Mouse (Mus musculus) T-cell, adult 66 days (primary cell): Measurements from ENCODE around the gene Gpr146. TPM values are rescaled to one million over a fixed set of nuclear protein-coding genes. Genes with fewer than 3 reads are reported as not detected.

Source experiments
- total RNA-seq, 2 experiments: library from RNA; stranded (reverse); gene quantifications; 3 replicates in 1 of 2; 4 replicates in 1 of 2; pipeline ENCODE4 v1.2.4; 2023

The Gpr146 gene
- 10 to 100 TPM; 38.0 to 41.7 TPM for total RNA-seq

DNA sequence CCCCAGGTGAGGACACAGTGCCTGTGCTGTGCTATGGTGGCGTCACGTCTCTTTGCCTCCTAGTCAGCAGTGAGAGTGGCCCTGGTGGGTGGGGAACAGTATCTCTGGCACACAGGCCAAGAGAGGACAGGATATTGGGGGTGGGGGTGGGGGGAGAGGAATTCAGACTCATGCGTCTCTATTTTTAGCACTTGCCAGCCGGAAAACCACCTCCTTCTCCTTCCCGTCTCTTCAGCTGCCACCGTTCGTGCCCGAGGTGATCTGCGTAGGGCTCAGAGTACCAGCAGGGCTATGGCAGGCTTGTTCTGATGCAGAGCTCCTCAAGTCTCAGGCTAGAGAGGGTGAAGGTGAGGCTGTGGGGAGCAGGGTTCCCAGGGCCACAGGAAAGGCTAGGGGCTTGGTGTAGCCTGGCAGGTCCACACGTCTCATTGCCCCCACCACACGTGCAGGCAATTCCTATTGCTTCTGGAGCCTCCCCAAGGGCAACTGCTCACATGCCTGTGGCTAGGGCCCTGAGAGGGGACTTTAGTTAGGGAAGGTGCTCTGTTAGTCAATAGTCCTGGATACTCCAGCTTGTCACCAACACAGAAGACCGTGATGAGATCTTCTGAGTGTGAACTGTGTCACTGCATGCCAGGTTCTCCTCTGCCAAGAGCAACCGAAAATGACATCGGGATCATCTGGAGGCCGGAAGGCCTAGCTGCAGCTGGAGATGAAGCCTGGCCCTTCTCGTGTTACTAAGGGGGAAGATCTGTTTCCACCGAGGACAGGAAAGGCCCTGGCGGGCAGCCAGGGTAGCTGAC is at the start of gene Gpr146:
Gene Gpr146 (plus strand): TSS at position 230 of the 803 bp plus-strand sequence.

DNA sequence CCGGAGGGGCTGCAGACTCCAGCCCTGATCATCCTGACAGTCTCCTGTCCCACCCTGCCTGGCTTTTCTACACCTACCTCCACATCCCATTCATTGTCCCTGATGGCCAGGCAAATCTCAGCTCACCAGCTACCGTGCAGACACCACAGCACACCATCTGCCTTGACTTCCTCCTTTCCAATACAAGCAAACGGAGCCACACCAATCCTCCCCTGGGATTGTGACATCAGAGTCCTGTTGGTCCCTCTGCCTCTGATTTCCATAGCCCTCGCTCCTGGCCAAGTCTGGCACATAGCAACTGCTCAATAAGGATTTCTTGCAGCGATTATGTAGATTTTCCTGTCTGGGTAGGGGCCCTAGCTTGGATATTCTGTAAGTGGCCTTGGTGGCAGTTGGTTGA is 26.4 kb upstream of the Gpr146 start, which contains the start of gene Cox19:
Gene Cox19 (minus strand): TSS at position 285 of the 400 bp plus-strand sequence.

DNA sequence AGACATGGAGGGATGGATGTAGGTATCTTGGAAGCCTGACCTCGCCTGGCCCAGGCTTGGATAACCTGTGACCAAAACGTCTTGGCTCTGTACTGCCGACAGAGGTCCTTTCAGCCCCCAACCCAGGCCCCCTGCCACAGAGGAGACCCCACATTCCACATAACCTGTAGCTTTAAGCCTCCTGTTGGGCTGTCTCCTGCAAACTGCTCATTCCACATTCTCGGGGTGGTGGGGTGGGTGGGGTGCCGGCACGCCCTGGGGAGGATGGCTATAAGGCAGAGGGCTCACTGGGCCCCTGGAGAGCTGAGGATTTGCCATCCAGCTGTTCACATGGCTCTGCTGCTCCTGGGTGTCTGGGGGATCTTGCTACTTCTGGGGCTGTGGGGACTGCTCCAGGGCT is 25.2 kb upstream of the Gpr146 start, which contains the start of gene Cyp2w1:
Gene Cyp2w1 (plus strand): TSS at position 301 of the 400 bp plus-strand sequence.

DNA sequence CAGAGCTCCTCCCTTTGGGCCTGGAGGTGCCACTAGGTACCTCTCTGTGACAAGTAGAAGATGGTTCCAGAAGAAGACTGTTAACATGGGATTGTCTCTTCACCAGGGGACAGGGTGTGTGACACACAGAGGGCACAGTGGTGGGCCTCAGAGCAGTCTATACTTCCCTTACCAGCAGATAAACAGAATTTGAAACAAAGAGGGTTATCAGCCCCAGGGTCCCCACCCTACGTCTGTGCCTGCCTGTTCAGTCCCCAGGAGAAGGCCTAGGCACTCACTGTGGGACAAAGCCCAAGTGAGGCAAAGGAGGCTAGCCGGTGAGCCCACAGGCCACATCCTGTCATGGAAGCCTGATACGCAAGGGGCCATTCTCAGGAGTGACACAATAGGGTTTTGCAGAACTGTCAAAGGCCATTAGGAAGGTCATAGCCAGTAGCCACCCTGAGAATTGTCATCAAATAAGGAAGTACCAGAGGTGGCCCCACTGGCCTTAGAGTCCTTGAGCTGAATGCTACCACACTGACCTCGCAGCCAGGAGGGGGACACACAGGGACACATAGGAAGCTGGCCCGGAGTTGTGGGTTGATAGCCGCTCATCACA is 27.4 kb downstream of the Gpr146 start, which contains the start of gene C130050O18Rik:
Gene C130050O18Rik (plus strand): TSS at position 480 of the 601 bp plus-strand sequence.

DNA sequence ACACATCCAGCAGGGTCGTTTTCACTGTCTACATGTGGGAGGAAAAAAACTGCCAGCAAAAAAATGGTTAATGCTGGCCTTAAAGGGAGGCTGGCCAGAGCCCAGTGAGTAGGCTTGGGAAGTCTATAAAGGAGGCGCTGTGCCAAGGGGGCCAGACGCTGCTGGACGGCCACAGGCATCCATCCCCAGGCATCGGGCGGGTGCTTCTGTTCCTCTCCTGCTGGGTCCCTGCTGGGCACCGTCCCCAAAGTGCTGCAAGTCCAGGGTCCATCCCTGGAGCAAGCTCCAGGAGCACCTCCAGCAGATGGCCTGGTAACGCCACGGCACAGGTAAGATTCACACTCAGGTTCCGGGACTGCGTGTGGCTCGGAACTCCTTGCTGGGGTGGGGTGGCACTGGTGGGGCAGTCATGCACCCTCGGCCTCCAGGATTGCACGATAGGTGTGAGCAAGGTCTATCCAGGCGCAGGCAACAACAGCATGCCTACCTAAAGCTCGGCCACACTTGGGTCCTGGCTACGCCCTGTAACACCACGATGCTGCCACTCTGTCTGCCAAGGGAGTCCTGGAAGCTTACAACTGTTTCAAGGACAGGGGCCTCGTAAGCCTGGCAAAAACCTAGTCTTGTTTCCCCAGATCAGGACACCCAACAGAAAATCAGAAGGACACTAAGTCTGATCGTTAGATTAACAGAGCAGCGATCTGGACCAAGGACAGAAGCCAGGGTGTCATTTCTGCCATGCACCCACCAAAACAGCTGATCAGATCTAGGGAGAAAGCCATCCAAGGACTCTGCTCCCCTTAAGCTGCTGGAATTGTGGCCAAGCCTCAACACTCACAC is 45.7 kb downstream of the Gpr146 start, which contains the start of gene Gper1:
Gene Gper1 (plus strand): TSS at position 126 of the 840 bp plus-strand sequence.

Other genes with a start within 250 kb of the Gpr146 start
- under 1 TPM in 1 of 2 experiments, not detected in 1; 0.44 TPM for gene Prkar1b, start 227.7 kb upstream of the Gpr146 start, total RNA-seq
- gene Dnaaf5, start 227.5 kb upstream of the Gpr146 start, total RNA-seq, result 10 to 100 TPM; 19.1 to 22.5 TPM
- gene Sun1, start 177.1 kb upstream of the Gpr146 start, total RNA-seq, result 10 to 100 TPM; 64.3 to 70.7 TPM
- gene Get4, start 125.4 kb upstream of the Gpr146 start, total RNA-seq, result 10 to 100 TPM; 35.6 to 39.3 TPM
- gene Adap1, start 52.1 kb upstream of the Gpr146 start, total RNA-seq, result 1 to 10 TPM; 6.6 to 7.2 TPM
- 10 to 100 TPM; 21.9 to 23.1 TPM for gene Cox19, start 26.3 kb upstream of the Gpr146 start, total RNA-seq
- not detected for gene Cyp2w1, start 25.1 kb upstream of the Gpr146 start, total RNA-seq
- under 1 TPM; 0.23 to 0.77 TPM for gene C130050O18Rik, start 27.6 kb downstream of the Gpr146 start, total RNA-seq
- not detected for gene Gper1, start 45.5 kb downstream of the Gpr146 start, total RNA-seq
- 1 to 10 TPM; 4.7 to 5.6 TPM for gene 3110082I17Rik, start 82.8 kb downstream of the Gpr146 start, total RNA-seq
- gene Zfand2a, start 106.9 kb downstream of the Gpr146 start, total RNA-seq, result 10 to 100 TPM; 75.6 to 89.0 TPM
- gene Uncx, start 165.8 kb downstream of the Gpr146 start, total RNA-seq, result not detected